Mouse (Mus musculus) brain, embryonic 18.5 days (tissue): Measurements from ENCODE around the gene Kcnj14.

Experiments
- DNase-seq: peaks from one replicate; pipeline ENCODE4 v3.0.0-alpha.2; 2012; ENCODE audit warnings: low read depth, low spot score

The Kcnj14 gene

DNA sequence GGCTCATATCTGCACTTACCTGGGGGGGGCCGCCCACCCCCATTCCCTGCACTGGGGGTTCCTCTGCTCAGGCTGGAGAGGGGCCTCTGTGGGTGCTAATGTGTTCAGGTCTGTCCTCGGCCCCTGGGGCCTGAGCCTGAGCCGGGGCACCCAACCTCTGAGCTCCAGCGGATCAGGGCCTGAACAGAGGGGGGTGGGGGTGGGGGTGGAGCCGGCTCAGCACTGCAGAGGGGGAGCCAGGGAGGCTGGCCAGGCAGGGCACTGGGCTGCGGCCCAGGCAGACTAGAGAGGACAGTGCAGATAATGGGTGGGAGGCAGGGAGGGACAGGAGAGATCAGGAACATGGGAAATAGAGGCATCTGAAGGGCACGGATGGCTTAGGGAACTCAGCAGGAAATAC lies at the start of gene Kcnj14:
TSS of gene Kcnj14 (minus strand) at position 185 of the 400 bp plus-strand sequence.
- no peak for DNase-seq

DNA sequence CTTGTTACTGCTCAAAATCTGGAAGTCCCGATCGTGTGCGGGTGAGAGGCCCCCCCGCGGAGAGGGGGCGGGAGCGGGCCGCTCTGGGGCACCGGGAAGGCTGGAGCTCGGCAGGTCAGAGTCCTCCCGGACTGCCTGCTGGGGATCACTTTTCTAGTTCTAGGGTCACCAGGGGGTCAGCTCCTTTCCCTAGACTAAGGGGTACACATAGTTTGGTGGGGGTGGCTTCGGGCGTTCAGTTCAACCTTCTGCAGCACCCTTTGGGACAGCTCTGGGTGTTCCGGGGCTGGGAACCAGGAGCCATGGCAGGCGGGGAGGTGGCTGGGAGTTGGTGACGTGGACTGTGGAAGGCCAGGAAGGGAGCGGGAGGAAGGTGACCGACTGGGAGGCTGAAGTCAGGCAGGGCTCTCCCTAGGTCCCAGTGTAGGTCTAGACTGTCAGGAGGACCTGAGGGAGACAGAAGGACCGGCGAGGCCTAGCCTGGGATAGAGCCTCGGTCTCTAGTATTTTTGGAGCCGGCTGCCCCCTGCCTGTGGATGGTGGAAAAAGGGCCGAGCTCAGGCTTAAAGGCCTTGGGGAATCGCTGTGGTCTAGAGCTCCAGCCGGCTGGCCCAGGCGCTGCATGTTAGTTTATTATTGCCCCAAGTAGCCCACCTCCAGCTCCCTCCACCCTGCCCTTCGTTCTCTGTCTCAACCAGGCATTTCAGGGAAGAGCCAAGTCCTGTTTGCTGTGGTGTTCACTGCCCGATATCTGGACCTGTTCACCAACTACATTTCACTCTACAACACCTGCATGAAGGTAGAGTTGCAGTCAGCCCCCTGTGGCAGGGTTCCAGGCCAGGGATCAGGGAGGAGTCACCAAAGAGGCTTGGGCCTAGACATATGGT lies 48.7 kb upstream of the Kcnj14 start:
- DNase-seq = no peak

GRCm38 (mm10) chr7:45872624-45873023 lies 48.0 kb upstream of the Kcnj14 start, which contains the start of gene Kdelr1:
Gene Kdelr1, plus strand, starts transcription at chr7:45872772.
- DNase-seq = peak; percentile 73

DNA sequence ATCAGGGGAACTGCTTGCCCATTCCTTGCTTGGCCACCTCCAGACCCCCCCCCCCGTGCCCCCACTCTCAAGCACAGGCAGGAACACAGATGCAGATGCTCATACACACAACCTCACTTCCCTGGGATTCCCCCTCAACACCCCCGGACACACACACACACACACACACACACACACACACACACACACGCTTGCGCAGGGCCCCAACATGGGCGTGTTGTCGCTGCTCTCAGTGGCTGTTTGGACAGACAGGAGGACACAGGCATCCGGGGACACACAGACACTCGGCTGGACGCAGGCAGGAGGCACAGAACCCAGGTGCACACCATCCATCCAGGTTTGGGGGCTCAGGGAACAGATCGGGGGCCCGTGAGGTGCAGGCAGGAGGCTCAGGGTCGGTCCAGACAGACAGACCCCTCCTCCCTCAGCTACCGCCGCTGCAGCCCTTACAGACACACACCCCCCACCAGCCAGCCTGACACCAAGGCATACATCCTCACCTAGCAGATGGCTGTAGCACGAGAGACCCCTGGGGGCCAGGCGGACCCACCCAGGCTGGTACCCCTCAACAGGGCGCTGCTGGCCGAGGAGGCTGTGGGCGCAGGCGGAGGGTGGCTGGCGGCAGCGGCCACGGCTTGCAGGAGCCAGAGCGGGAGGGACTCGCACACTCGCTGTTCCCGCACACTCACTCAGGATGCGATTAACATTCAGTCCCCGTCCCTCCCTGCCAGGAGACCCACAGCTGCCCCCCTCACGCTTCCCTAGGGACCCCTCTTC lies 45.9 kb upstream of the Kcnj14 start:
- no peak for DNase-seq

- no peak for DNase-seq
These were observed 45.2 kb upstream of the Kcnj14 start for GRCm38 (mm10) chr7:45869787-45870186.

DNA sequence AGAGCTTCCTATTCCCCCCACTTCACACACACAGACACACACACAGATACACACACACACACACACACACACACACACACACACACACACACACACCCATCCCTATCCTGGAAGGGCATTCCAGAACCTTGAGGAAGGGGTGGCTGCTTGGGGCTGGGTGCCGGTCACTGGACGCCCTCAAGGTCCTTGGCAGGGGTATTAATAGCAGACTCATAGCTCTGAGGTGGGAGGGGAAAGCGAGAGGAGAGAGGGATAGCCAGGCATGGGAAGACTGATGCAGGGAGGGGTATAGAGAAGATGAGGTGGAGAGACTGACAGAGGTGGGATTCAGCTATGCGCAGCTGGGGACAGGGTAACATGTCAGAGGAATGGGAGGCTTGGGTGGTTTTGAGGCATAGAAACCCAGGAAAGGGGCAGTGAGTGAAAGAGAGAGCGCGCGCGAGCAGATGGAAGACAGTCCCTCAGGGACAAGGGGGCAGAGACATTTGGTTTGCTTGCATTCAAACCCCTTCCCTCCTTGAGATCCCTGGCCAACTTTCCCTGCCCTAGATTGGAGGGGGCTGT lies 44.6 kb upstream of the Kcnj14 start:
- DNase-seq = no peak

DNA sequence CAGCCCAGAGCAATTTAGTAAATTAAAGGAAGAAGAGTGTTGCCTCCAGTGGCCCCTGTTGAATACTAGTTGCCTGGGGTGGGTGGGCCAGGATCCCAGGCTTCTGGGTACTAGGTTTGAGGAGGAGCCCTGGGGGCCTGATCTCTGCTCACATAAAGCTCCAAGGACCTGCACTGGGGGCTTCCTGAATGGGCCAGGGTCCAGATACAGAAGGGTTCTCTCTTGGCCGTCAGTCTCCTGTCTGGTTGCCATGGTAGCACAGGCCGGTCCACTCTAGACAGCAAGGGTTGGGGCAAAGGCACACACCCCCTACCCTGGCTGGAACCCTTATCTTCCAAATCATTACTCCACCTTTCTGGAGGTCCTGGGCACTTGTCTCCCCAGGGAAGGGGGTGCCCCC lies 43.3 kb upstream of the Kcnj14 start:
- no peak for DNase-seq

DNA sequence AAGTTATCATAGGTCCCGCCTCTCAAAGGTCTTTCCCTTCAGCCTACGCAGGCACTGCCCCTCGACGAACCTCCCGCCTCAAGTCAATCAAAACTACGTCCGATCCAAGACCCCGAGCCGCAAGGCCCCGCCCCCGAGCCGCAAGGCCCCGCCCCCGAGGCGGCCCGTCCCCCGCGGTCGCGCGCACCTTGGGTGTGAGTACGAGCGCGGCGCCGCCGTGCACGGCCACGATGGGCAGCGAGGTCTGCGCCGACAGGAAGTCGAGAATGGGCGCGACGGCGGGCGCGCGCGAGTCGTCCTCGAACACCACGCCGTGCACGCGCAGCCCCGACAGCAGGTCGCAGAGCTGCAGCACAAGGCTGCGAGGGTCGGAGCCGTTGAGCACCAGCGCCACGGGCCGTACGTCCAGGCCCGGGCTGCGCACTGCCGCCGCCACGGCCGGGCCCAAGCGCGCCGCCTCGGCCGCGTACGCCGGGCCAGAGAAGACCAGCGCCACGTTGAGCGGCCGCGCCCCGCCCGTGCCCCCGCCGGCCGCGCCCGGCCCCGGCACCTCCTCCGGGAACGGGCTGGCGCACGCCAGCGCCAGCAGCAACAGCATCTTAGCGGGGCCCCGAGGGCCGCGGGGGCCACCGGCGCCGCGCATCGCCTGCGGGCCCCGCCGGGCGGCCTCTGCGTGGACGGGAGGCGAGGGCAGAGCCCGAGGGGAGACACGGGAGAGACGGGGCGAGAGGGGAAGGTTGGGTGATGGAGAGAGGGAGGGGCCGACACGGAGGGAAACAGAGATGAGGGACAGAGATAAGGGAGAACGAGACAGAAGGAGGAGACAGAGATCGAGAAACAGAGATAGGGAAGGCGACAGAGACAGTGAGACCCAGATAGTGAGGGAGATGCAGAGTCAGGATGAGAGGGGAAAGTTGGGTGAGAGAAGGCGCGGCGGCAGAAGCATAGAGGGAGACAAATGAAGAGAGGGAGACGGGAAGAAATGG lies 41.6 kb upstream of the Kcnj14 start:
- DNase-seq = peak; percentile 78

GRCm38 (mm10) chr7:45864435-45864834 lies 39.9 kb upstream of the Kcnj14 start:
- DNase-seq = no peak

DNA sequence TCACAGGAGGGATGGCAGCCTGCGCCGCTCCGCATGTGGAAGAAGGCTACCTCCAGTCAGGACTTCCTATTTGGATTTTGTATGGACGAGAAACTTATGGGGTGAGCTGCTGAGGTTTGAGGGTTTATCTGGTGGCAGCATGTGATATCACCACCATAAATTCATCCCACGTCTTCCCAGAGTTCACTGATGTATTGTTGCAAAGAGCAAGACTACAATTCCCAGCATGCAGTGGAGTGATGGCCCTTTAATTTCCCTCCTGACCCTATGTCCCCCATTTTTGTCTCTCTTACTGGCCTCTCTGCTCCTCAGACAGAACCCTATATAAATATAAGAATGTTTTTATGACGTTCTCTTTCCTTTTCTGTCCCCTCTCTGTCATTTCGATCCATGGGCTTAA lies 38.2 kb upstream of the Kcnj14 start:
- DNase-seq = no peak

DNA sequence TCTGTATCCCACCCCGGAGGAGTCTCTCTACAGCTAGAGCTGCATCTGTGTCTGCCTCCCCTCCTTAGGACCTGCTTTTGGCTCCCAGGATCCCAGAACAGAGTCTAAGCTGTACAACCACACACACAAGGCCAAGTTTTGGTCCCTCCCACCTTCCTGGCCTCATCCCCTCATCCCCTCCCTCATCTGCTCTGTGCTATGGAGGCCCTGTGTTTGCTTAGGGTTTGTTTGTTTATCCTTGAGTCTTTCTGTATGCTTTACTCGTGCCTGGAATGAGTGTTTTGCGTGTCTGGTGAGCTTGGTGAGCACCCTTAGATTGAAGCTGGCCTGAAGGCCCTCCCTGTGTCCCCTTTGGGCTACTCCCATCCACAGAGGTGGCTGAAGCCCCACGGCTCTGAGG lies 34.4 kb upstream of the Kcnj14 start:
- no peak for DNase-seq

DNA sequence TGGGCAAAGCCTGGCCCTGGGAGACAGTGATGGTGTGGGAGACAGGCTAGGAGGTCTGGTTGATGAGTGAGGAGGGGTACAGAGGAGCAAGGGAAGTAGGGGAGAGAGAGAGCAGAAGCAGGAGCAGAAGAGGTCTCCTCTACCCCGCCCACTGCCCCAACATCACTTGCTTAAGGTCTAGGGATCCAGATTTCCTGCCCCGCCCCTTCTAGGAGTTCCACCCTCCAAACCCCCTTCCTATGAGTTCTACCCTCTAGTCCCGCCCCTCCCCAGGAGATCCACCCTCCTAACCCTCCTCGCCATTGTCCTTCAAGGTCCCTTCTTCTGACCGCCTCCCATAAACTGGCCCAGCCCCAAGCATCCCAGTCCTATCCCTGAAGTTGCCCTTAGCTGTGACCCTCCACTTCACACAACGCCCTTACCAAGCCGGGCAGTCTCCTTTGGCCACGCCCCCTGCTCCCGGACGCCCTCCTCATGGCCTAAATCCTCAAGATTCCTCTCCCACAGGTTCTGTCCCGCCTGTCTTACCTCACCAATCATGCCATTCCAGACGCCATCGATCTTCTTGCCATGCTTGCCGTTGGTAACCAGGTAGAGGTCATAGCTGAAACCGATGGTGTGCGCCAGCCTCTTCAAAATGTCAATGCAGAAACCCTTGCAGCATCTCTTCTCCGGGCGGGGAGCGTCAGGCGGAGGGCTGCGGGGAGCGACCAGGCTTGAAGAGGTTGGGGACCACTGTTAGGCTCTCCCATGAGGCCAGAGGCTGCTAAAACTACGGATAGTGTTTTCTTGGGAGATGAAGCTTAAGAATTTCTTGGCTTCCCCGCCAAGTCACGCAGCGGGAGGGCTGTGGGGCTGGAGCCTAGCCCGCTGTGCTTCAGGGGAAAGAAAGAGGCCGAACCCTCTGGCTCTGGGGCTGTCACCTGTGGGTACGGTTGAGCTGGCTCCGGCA lies 32.6 kb upstream of the Kcnj14 start:
- DNase-seq = no peak

DNA sequence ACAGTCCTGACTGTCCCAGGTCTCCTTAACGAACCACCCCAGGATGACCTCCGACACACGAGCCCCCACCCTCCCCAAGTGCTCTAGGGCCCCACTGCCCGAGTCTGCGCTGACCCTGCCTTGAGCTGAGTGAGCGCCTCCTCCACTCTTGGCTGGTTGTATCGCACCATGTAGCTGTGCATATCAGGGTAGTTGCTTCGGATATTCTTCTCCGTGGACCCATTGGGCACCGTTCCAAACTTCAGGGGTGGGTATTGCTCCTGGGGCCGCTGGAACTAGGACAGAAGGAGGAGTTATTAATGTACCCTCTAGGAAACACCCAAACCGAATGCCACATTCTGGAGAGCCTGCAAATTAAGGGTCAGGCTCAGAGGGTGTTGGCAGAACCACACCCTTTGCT lies 28.5 kb upstream of the Kcnj14 start:
- no peak for DNase-seq

GRCm38 (mm10) chr7:45850661-45851060 lies 26.1 kb upstream of the Kcnj14 start:
- DNase-seq = no peak

- DNase-seq = no peak
These were observed 24.0 kb upstream of the Kcnj14 start for GRCm38 (mm10) chr7:45848447-45849027.

GRCm38 (mm10) chr7:45842950-45843744 lies 18.6 kb upstream of the Kcnj14 start:
- no peak for DNase-seq

DNA sequence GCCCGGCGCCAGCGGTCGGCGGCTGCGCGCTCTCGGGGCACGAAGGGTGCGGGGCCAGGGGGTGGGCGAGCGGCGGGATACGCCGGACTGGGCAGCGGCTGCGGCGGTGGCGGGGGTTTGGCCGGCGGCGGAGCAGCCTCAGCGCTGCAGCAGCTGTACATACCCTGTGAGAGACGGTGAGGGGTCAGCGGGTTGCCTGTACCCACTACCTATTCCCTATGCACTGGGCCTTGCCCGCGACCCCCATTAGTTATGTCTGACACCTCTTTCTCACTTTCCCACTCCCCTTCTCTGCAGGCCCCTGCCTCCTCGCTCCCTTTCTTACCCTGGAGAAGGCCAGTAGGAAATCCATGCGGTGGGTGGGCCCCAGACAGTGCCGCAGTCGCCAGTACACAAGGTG lies 9.3 kb upstream of the Kcnj14 start:
- DNase-seq = no peak

DNA sequence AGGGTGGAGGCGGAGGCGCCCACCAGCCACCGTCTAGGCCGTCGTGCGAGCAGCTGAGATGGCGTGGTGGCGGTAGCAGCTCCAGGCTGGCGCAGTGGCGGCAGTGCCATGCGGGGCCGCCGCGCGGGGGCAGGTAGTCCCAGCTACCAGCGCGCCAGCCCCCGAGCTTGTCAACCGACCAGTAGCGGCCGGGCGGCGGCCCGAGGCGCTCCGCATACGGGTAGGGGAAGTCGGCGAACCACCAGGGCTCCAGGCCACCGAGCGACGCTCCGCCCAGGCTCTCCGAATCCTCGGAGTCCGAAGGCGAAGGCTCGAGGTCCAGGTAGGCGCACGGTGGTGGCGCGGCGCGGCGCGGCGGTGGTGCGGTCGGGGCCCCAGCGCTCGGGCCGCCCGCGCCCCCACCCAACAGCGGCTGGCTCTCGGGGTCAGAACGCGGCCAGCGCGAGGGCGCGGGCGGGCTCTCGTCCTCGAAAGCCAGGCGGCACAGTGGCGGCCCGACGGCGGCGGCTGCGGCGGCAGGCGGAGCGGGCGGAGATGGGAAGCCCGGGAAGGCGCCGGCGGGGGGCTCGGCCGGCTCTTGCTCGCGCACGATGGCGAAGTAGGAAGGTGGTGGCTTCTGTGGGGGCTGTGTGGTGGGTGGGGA lies 8.7 kb upstream of the Kcnj14 start:
- DNase-seq = no peak
